Mouse (Mus musculus): ENCODE measurements around the gene Cyp2c23. TPM values are rescaled to one million over a fixed set of nuclear protein-coding genes. Genes with fewer than 3 reads are reported as not detected.

Cyp2c23 gene
- polyA plus RNA-seq (2012; rRNA removed), result 0.04 and 0.05 TPM in 2 replicates

- no peak for DNase-seq (ENCODE audit: low read depth)
- TF ChIP-seq POLR2A (IDR thresholded peaks at IDR 0.05; ENCODE audit: borderline replicate concordance, extremely low read depth, insufficient read depth, insufficient read length, poor library complexity, severe bottlenecking) (no peak), CTCF (IDR thresholded peaks at IDR 0.05; ENCODE audit: borderline replicate concordance, extremely low read depth, insufficient read depth, insufficient read length) (no peak)
Measured at GRCm38 (mm10) chr19:44028972-44029371, at the start of gene Cyp2c23. Cyp2c23 (minus strand) TSS chr19:44029208.

- DNase-seq (ENCODE audit: low read depth), result no peak
- TF ChIP-seq POLR2A (IDR thresholded peaks at IDR 0.05; ENCODE audit: borderline replicate concordance, extremely low read depth, insufficient read depth, insufficient read length, poor library complexity, severe bottlenecking), result no peak
- TF ChIP-seq CTCF (IDR thresholded peaks at IDR 0.05; ENCODE audit: borderline replicate concordance, extremely low read depth, insufficient read depth, insufficient read length), result no peak
Measured at GRCm38 (mm10) chr19:44077024-44077423, 48.0 kb upstream of the Cyp2c23 start.

- no peak for DNase-seq (ENCODE audit: low read depth)
- no peak for TF ChIP-seq POLR2A (IDR thresholded peaks at IDR 0.05; ENCODE audit: borderline replicate concordance, extremely low read depth, insufficient read depth, insufficient read length, poor library complexity, severe bottlenecking)
- TF ChIP-seq CTCF (IDR thresholded peaks at IDR 0.05; ENCODE audit: borderline replicate concordance, extremely low read depth, insufficient read depth, insufficient read length), result no peak
Measured at GRCm38 (mm10) chr19:44076457-44076856, 47.4 kb upstream of the Cyp2c23 start.

- DNase-seq (ENCODE audit: low read depth), result no peak
- TF ChIP-seq CTCF (IDR thresholded peaks at IDR 0.05; ENCODE audit: borderline replicate concordance, extremely low read depth, insufficient read depth, insufficient read length) (no peak), POLR2A (IDR thresholded peaks at IDR 0.05; ENCODE audit: borderline replicate concordance, extremely low read depth, insufficient read depth, insufficient read length, poor library complexity, severe bottlenecking) (no peak)
Measured at GRCm38 (mm10) chr19:44074986-44075385, 46.0 kb upstream of the Cyp2c23 start.

GRCm38 (mm10) chr19:44071166-44071565 lies 42.2 kb upstream of the Cyp2c23 start:
- DNase-seq (ENCODE audit: low read depth), result peak; percentile 12
- TF ChIP-seq CTCF (IDR thresholded peaks at IDR 0.05; ENCODE audit: borderline replicate concordance, extremely low read depth, insufficient read depth, insufficient read length), result no peak
- TF ChIP-seq POLR2A (IDR thresholded peaks at IDR 0.05; ENCODE audit: borderline replicate concordance, extremely low read depth, insufficient read depth, insufficient read length, poor library complexity, severe bottlenecking), result no peak

GRCm38 (mm10) chr19:44069914-44070232 lies 40.9 kb upstream of the Cyp2c23 start:
- DNase-seq (ENCODE audit: low read depth), result no peak
- TF ChIP-seq CTCF (IDR thresholded peaks at IDR 0.05; ENCODE audit: borderline replicate concordance, extremely low read depth, insufficient read depth, insufficient read length), result no peak
- no peak for TF ChIP-seq POLR2A (IDR thresholded peaks at IDR 0.05; ENCODE audit: borderline replicate concordance, extremely low read depth, insufficient read depth, insufficient read length, poor library complexity, severe bottlenecking)

GRCm38 (mm10) chr19:44069121-44069913 lies 40.3 kb upstream of the Cyp2c23 start, which contains the start of gene Erlin1:
Erlin1 (minus strand) TSS chr19:44069785.
- TF ChIP-seq POLR2A (IDR thresholded peaks at IDR 0.05; ENCODE audit: borderline replicate concordance, extremely low read depth, insufficient read depth, insufficient read length, poor library complexity, severe bottlenecking) (peak; percentile 57), CTCF (IDR thresholded peaks at IDR 0.05; ENCODE audit: borderline replicate concordance, extremely low read depth, insufficient read depth, insufficient read length) (no peak)
- DNase-seq (ENCODE audit: low read depth), result peak; percentile 94

- no peak for DNase-seq (ENCODE audit: low read depth)
- TF ChIP-seq CTCF (IDR thresholded peaks at IDR 0.05; ENCODE audit: borderline replicate concordance, extremely low read depth, insufficient read depth, insufficient read length), result no peak
- no peak for TF ChIP-seq POLR2A (IDR thresholded peaks at IDR 0.05; ENCODE audit: borderline replicate concordance, extremely low read depth, insufficient read depth, insufficient read length, poor library complexity, severe bottlenecking)
Measured at GRCm38 (mm10) chr19:44068232-44068631, 39.2 kb upstream of the Cyp2c23 start.

GRCm38 (mm10) chr19:44067323-44068049 lies 38.5 kb upstream of the Cyp2c23 start:
- DNase-seq (ENCODE audit: low read depth), result no peak

GRCm38 (mm10) chr19:44064734-44065133 lies 35.7 kb upstream of the Cyp2c23 start:
- no peak for TF ChIP-seq CTCF (IDR thresholded peaks at IDR 0.05; ENCODE audit: borderline replicate concordance, extremely low read depth, insufficient read depth, insufficient read length)
- TF ChIP-seq POLR2A (IDR thresholded peaks at IDR 0.05; ENCODE audit: borderline replicate concordance, extremely low read depth, insufficient read depth, insufficient read length, poor library complexity, severe bottlenecking), result no peak

More at GRCm38 (mm10) chr19:44067323-44068049, 38.5 kb upstream of the Cyp2c23 start:
- TF ChIP-seq POLR2A (IDR thresholded peaks at IDR 0.05; ENCODE audit: borderline replicate concordance, extremely low read depth, insufficient read depth, insufficient read length, poor library complexity, severe bottlenecking), result no peak
- TF ChIP-seq CTCF (IDR thresholded peaks at IDR 0.05; ENCODE audit: borderline replicate concordance, extremely low read depth, insufficient read depth, insufficient read length), result no peak

GRCm38 (mm10) chr19:44063773-44064172 lies 34.8 kb upstream of the Cyp2c23 start:
- TF ChIP-seq CTCF (IDR thresholded peaks at IDR 0.05; ENCODE audit: borderline replicate concordance, extremely low read depth, insufficient read depth, insufficient read length) (no peak), POLR2A (IDR thresholded peaks at IDR 0.05; ENCODE audit: borderline replicate concordance, extremely low read depth, insufficient read depth, insufficient read length, poor library complexity, severe bottlenecking) (no peak)
- DNase-seq (ENCODE audit: low read depth), result no peak

More at GRCm38 (mm10) chr19:44064734-44065133, 35.7 kb upstream of the Cyp2c23 start:
- no peak for DNase-seq (ENCODE audit: low read depth)
